Mouse (Mus musculus) CD4-positive, CD25-positive, alpha-beta regulatory T cell, adult 9 weeks (primary cell): ENCODE measurements around the gene Olfr61. TPM values are rescaled to one million over a fixed set of nuclear protein-coding genes. Genes with fewer than 3 reads are reported as not detected.

ENCODE experiments used
- polyA plus RNA-seq: library from polyadenylated mRNA; unstranded; fragments of 100-300 nt; shearing (Covaris generic); gene quantifications from one replicate; pipeline ENCODE4 v1.2.1, GENCODE M21; 2017

The Olfr61 gene
- not detected for polyA plus RNA-seq

DNA sequence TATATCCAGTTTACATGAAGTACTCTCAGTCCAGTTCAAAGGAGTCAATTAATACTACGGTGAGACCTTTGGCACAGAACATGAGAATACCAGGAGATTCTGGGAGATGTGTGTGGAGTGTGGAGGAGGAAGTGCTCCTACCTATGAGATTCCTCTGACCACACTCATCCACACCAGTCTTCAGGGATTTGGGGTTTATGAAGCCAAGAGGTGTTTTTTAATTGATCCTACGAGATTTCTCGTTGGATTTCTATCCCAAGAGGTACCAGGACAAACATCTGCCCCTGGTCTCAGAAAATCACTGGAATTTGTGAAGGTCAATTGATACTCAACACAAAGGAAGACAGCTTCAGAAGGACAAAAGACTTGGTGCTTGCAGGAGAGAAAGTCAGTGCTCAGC, at the start of gene Olfr61:
Gene Olfr61 (plus strand): TSS at position 301 of the 400 bp plus-strand sequence.

DNA sequence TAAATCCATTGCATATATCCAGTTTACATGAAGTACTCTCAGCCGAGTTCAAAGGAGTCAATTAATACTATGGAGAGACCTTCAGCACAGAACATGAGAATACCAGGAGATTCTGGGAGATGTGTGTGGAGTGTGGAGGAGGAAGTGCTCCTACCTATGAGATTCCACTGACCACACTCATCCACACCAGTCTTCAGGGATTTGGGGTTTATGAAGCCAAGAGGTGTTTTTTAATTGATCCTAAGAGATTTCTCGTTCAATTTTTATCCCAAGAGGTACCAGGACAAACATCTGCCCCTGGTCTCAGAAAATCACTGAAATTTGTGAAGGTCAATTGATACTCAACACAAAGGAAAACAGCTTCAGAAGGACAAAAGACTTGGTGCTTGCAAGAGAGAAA, 27.8 kb upstream of the Olfr61 start, which contains the start of gene Olfr46:
Gene Olfr46 (plus strand): TSS at position 301 of the 400 bp plus-strand sequence.

GRCm38 (mm10) chr7:140646152-140646551, 17.4 kb downstream of the Olfr61 start, which contains the start of gene Olfr53:
Gene Olfr53 (plus strand): TSS chr7:140646452.

DNA sequence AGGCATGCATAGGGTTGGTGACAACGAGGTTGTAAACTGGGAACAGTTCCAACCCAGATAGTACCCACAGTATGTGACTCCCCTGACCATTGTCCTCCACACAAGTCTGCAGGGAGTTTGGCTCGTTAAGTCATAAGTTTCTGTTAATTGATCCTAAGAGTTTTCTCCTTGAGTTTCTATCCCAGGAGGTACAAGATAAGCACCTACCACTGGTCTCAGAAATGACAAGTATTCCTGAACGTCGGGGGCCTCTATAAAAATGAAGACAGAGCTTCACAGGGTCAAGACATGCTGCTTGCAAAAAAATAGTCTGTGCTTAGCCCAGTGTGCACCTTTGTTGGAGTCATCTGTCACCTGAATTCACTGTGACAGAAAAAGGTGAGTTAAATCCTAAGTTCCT, 30.9 kb downstream of the Olfr61 start, which contains the start of gene Olfr539:
Gene Olfr539 (plus strand): TSS at position 301 of the 400 bp plus-strand sequence.

GRCm38 (mm10) chr7:140681651-140682050, 52.9 kb downstream of the Olfr61 start, which contains the start of gene Olfr45:
Gene Olfr45 (plus strand): TSS chr7:140681951.

Other genes with a start within 250 kb of the Olfr61 start
- gene Olfr531, start 226.1 kb upstream of the Olfr61 start, polyA plus RNA-seq: not detected
- not detected for gene Olfr532, start 207.3 kb upstream of the Olfr61 start, polyA plus RNA-seq
- gene Olfr533, start 165.6 kb upstream of the Olfr61 start, polyA plus RNA-seq: not detected
- not detected for gene Olfr535, start 144.8 kb upstream of the Olfr61 start, polyA plus RNA-seq
- not detected for gene Olfr536, start 121.6 kb upstream of the Olfr61 start, polyA plus RNA-seq
- gene Olfr538, start 61.1 kb upstream of the Olfr61 start, polyA plus RNA-seq: not detected
- not detected for gene Olfr46, start 27.7 kb upstream of the Olfr61 start, polyA plus RNA-seq
- not detected for gene Olfr53, start 17.5 kb downstream of the Olfr61 start, polyA plus RNA-seq
- 0.02 TPM for gene Olfr539, start 31.0 kb downstream of the Olfr61 start, polyA plus RNA-seq
- gene Olfr45, start 53.0 kb downstream of the Olfr61 start, polyA plus RNA-seq: not detected
- not detected for gene Olfr541, start 68.3 kb downstream of the Olfr61 start, polyA plus RNA-seq
- not detected for gene Cyp2e1, start 134.8 kb downstream of the Olfr61 start, polyA plus RNA-seq
- 0.40 TPM for gene Syce1, start 158.9 kb downstream of the Olfr61 start, polyA plus RNA-seq
- 0.46 TPM for gene Zfp941, start 193.2 kb downstream of the Olfr61 start, polyA plus RNA-seq
- not detected for gene Urah, start 206.0 kb downstream of the Olfr61 start, polyA plus RNA-seq
- gene Scgb1c1, start 216.6 kb downstream of the Olfr61 start, polyA plus RNA-seq: not detected
- not detected for gene Odf3, start 218.8 kb downstream of the Olfr61 start, polyA plus RNA-seq
- not detected for gene Gm45785, start 227.4 kb downstream of the Olfr61 start, polyA plus RNA-seq
- 163 TPM for gene Ric8a, start 228.0 kb downstream of the Olfr61 start, polyA plus RNA-seq
- 65.2 TPM for gene Bet1l, start 228.6 kb downstream of the Olfr61 start, polyA plus RNA-seq